Mouse (Mus musculus): ENCODE measurements around the gene Ndufaf1. TPM values are rescaled to one million over a fixed set of nuclear protein-coding genes. Genes with fewer than 3 reads are reported as not detected.
"Not testable (repeated sequence)": the region's sequence is repeated elsewhere in the genome, so short reads cannot be mapped to it uniquely, and the experiment has no call there.

Gene Ndufaf1
- polyA plus RNA-seq, 1 experiment from 2014 or later, result 50.7 TPM

DNA sequence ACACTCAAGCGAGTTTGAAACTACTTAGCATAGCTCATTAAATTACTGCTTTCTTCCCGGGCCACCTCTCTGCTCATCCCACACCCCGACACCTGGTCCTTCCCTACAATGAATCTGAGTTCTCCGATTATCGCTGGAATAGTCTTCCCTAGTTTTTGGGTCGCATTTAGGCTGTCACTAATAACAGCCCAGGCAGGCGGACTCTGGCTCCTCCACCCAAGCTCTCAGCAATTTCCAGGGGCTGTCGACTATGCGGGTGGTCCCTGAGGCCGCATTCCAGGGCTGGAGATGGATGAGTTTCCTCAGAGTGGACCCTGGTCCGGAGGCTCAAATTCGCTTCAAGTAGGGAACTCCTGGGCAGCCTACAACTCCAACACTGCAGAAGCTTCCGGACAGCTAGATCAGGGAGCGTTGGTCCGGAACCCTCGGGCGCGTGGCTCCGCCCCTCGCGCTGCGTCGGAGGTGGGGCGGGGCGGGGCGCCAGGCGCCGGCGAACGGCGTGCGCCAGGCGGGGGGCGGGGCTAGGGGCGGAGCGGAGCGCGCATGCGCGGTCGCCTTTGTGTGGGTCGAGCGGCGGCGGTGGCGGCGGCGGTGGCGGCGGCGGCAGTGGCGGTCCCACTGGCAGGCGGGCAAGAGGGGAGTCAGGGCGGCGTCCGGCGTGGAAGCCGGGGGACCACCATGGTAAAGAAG, 12.0 kb upstream of the Ndufaf1 start, which contains the start of gene Rtf1:
Rtf1 (plus strand) TSS at position 544 of the 690 bp plus-strand sequence.
- peak within 1 kb of the TSS; percentile 100 for H3K4me3 ChIP-seq
- H3K27ac ChIP-seq, result peak within 1 kb of the TSS; percentile 87
- no peaks in the 10 kb centered on the region for H3K9me3 ChIP-seq
- peak; percentile 97 for ATAC-seq (ENCODE audit: low FRiP score, low read depth)
- peak within 1 kb of the TSS; percentile 90 for H3K4me2 ChIP-seq (replicated peaks)
- WGBS, result under 1% methylated on average over 40 of the region's 58 CpGs
- peaks cover 18% of the 10 kb centered on the region for H3K4me1 ChIP-seq
- H3K27me3 ChIP-seq, result no peaks in the 10 kb centered on the region
- H3K36me3 ChIP-seq, result peaks cover 1% of the 10 kb centered on the region; the same call in 1 of the 2 replicates
- peak within 1 kb of the TSS; percentile 98 for H3K9ac ChIP-seq

DNA sequence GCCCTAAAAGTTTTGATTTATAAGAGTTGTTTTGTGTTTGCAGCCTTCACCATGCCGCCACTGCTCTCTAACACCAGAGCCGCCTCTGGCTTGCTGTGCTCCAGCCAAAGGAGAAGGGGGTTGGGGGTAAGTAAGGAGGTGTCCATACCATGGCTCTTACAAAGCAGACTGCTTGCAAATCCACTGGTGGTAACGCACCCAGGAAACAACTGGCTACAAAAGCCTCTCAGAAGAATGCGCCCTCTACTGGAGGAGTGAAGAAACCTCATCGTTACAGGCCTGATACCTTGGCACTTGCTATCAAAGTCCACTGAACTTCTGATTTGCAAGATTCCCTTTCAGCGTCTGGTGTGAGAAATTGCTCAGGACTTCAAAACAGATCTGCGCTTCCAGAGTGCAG, 6.4 kb upstream of the Ndufaf1 start:
- Histone ChIP-seq H3K4me3 (no peak overlapping the region), H3K27me3 (no peaks in the 10 kb centered on the region), H3K4me2 (replicated peaks) (no peak overlapping the region), H3K36me3 (no peaks in the 10 kb centered on the region), H3K9ac (no peak overlapping the region), H3K27ac (no peak overlapping the region), H3K9me3 (no peaks in the 10 kb centered on the region), H3K4me1 (peaks cover 3% of the 10 kb centered on the region)
- 14% methylated on average over 7 of the region's 7 CpGs for WGBS
- ATAC-seq (ENCODE audit: low FRiP score, low read depth), result no peak

DNA sequence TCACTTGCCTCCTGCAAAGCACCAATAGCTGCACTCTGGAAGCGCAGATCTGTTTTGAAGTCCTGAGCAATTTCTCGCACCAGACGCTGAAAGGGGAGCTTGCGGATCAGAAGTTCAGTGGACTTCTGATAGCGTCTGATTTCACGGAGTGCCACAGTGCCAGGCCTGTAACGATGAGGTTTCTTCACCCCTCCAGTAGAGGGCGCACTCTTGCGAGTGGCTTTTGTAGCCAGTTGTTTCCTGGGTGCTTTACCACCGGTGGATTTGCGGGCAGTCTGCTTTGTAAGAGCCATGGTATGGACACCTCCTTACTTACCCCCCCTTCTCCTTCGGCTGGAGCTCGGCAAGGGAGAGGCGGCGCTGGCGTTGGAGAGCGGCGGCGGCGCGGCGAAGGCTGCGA, 3.1 kb upstream of the Ndufaf1 start:
- H3K36me3 ChIP-seq, H3K27me3 ChIP-seq: not testable (repeated sequence)
- 71% methylated on average over 22 of the region's 23 CpGs for WGBS

DNA sequence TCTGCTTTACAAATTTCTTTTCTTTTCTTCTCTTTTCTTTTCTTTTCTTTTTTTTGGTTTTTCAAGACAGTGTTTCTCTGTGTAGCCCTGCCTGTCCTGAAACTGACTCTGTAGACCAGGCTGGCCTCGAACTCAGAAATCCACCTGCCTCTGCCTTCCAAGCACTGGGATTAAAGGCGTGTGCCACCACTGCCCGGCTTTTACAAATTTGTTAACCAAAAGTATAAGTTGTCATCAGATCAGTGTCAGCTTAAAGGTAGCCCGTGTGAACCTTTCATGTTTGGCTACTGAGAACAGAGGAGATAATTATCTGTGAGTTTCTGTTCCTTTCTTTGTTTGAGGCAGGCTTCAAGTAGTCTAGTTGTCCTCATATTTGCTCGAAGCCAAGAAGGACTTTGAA, 18.4 kb downstream of the Ndufaf1 start:
- Histone ChIP-seq H3K36me3 (peaks cover 86% of the 10 kb centered on the region), H3K27ac (no peak overlapping the region), H3K27me3 (no peaks in the 10 kb centered on the region), H3K4me2 (replicated peaks) (no peak overlapping the region), H3K4me3 (no peak overlapping the region), H3K9me3 (no peaks in the 10 kb centered on the region), H3K9ac (no peak overlapping the region), H3K4me1 (no peaks in the 10 kb centered on the region)
- ATAC-seq (ENCODE audit: low FRiP score, low read depth), result no peak
- 93% methylated on average over 5 of the region's 5 CpGs for WGBS

More for the DNA sequence above, 3.1 kb upstream of the Ndufaf1 start:
- not testable (repeated sequence) for H3K9me3 ChIP-seq; H3K4me2 ChIP-seq (replicated peaks); H3K4me1 ChIP-seq; ATAC-seq (ENCODE audit: low FRiP score, low read depth); H3K4me3 ChIP-seq; H3K9ac ChIP-seq; H3K27ac ChIP-seq

DNA sequence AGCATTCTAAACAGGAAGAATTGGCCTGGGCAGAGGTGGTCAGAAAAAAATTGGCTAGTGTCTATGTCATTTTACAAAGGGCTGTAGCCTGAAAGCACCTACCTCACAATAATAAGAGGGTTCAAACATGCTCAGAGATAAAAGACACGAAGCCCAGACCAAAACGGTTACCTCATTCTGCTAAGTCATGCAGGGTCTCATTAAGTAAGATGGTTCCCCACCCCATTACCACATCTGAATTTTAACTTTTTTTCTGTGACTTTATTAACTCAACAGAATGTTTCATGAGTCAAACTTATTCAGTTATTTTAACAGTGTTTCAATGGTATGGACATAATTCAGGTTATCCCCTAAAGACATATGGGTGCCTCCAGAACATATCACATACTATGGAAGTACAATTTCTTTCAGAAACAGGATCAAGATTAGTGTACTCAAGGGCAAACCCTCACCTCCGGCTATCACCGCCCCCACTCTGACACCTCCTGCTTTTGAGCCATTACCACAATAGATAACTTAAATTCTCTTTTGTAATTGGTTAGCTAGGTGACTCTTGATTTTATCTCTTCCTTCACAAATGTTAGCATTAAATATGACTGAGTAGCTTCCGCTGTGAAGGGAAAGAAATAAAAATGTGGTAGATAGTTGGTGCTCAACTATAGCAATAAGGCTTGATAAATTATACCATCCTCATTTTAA, 21.3 kb downstream of the Ndufaf1 start:
- H3K4me2 ChIP-seq (replicated peaks), result no peak overlapping the region
- no peaks in the 10 kb centered on the region for H3K4me1 ChIP-seq
- no peak overlapping the region for H3K27ac ChIP-seq
- ATAC-seq (ENCODE audit: low FRiP score, low read depth), result no peak
- no peak overlapping the region for H3K4me3 ChIP-seq
- H3K9me3 ChIP-seq, result no peaks in the 10 kb centered on the region
- 97% methylated on average over 5 of the region's 5 CpGs for WGBS
- H3K9ac ChIP-seq, result no peak overlapping the region
- peaks cover 88% of the 10 kb centered on the region for H3K36me3 ChIP-seq
- H3K27me3 ChIP-seq, result no peaks in the 10 kb centered on the region

DNA sequence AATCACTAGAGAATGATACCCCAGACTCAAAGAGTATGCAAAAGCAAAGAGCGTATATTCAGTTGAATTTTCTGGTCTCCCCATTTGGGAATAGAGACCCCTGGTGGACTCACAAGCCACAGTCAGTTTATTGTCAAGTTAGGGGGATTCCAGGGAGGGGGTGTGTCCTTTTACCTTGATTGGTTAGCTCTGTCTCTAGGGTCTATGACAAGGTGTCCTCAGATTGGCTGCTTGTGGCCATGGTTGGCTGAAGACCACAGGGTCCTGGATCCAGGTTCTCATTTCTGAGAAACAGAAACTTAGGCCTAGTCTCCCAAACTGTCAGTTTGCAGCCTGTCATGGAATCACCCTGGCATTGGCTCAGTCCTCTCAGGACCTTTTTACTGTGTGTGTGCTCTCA, 25.8 kb downstream of the Ndufaf1 start:
- Histone ChIP-seq H3K9me3 (no peaks in the 10 kb centered on the region), H3K4me1 (no peaks in the 10 kb centered on the region), H3K27me3 (no peaks in the 10 kb centered on the region), H3K27ac (no peak overlapping the region), H3K4me2 (replicated peaks) (no peak overlapping the region), H3K9ac (no peak overlapping the region), H3K36me3 (peaks cover 87% of the 10 kb centered on the region), H3K4me3 (no peak overlapping the region)
- no peak for ATAC-seq (ENCODE audit: low FRiP score, low read depth)
- WGBS, result 73% methylated on average over 1 of the region's 1 CpGs

DNA sequence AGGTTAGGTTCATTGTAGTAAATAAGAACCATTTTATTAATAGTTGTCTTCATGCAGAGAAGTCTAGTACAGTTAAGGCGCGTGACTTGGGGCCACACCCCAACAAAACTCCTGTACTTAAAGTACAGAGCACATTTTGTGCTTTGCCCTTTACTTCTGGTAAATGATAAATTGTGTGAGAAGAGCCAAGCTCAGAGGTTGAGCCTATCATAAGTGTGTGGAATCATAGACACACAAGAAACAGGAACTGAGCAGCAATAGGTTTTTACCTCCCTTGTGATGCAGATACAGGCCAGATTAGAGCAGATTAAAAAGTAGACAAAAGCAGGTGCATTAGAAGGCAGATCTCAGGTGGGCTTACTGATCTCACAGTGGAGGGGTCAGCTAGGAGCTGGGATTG, 41.3 kb downstream of the Ndufaf1 start:
- peaks cover 22% of the 10 kb centered on the region for H3K36me3 ChIP-seq
- no peak overlapping the region for H3K9ac ChIP-seq
- 93% methylated on average over 2 of the region's 2 CpGs for WGBS
- no peak overlapping the region for H3K27ac ChIP-seq
- no peak overlapping the region for H3K4me3 ChIP-seq
- ATAC-seq (ENCODE audit: low FRiP score, low read depth), result no peak
- H3K4me1 ChIP-seq, result peaks cover 26% of the 10 kb centered on the region
- no peaks in the 10 kb centered on the region for H3K9me3 ChIP-seq
- H3K27me3 ChIP-seq, result no peaks in the 10 kb centered on the region
- H3K4me2 ChIP-seq (replicated peaks), result peak overlapping the region; percentile 38

DNA sequence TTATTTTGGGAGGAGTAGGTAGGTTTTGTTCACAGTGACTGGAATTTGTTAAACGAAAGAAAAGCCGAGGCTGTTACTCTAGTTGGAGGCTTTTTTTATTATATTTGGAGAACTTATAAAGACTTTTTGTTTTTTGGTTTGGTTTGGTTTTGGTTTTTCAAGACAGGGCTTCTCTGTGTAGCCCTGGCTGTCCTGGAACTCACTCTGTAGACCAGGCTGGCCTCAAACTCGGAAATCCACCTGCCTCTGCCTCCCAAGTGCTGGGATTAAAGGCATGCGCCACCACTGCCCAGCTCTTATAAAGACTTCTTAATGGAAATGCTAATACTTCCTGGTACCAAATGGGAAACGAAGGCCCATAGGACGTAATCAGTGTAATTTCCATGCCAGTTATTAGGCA, 43.6 kb downstream of the Ndufaf1 start:
- H3K36me3 ChIP-seq; H3K27me3 ChIP-seq; H3K9me3 ChIP-seq; ATAC-seq (ENCODE audit: low FRiP score, low read depth): not testable (repeated sequence)
- Histone ChIP-seq H3K4me1 (peaks cover 26% of the 10 kb centered on the region), H3K9ac (peak overlapping the region; percentile 60), H3K27ac (peak overlapping the region; percentile 28; the same call in 1 of the 2 replicates), H3K4me2 (replicated peaks) (peak overlapping the region; percentile 85), H3K4me3 (peak overlapping the region; percentile 79)
- WGBS, result 10% methylated on average over 6 of the region's 6 CpGs

DNA sequence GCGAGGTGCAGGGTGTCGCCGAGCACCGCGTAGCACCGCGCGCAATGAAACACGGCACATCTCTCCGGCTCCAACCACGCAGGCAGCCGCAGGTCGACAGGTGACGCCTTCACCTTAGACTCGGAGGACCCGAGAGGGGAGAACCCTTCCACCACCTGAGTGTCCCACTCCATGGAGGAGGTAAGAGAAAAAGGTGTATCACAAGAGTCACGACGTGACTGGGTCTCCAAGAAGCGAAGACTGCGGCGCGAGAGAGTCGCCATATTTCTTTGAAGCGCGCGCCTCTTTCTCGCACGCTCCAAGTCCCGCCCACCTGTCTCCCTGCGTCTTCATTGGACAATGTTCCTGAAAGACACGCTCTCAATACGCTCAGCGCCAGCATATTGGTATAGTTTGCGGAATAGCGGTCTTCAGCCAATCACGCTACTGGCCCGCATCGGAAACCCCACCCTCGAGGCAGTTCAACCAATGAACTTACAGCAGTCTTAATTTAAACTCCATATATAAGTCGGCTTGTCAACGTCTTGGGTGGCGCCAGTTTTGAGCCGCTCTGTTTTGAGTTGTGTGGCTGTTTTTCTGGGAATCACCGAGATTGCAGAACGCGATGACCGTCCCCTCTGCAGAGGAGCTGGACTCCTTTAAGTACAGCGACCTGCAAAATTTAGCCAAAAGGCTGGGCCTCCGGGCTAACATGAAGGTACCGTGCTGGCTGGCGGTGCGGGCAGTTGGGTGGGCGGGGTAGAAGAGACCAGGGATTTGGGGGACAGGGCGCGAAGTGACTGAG, 44.2 kb downstream of the Ndufaf1 start, which contains the start of the genes Nusap1 and Oip5:
Nusap1 (plus strand) TSS at position 100 of the 784 bp plus-strand sequence.
Oip5 (minus strand) TSS at position 271 of the 784 bp plus-strand sequence.
- Histone ChIP-seq H3K4me2 (replicated peaks) (peak within 1 kb of the TSS; percentile 85), H3K9ac (peak within 1 kb of the TSS; percentile 75), H3K27ac (peak within 1 kb of the TSS; percentile 28; the same call in 1 of the 2 replicates), H3K36me3 (peaks cover 3% of the 10 kb centered on the region), H3K9me3 (no peaks in the 10 kb centered on the region), H3K4me1 (peaks cover 26% of the 10 kb centered on the region), H3K27me3 (no peaks in the 10 kb centered on the region), H3K4me3 (peak within 1 kb of the TSS; percentile 79)
- peak; percentile 100 for ATAC-seq (ENCODE audit: low FRiP score, low read depth)
- WGBS, result under 1% methylated on average over 55 of the region's 55 CpGs

DNA sequence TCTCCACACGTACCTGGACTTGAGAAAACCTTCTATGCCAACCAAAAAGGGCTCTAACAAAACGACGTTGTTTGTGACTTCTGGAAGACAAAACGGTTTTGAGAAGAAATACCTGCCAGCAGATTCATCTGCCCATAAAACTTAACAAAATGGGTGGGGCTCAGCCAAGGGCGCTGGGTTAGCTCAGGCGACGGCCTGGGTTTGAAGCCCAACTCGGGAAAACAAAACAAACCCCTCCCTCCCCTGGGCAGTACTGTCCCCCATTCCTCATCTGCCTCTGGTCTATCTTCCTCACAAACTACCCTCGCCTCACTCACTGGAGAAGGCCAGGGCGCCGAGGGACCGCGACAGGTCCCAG, 44.8 kb downstream of the Ndufaf1 start:
- H3K27ac ChIP-seq, result no peak overlapping the region; the same call in 1 of the 2 replicates
- H3K9me3 ChIP-seq, result no peaks in the 10 kb centered on the region
- no peaks in the 10 kb centered on the region for H3K27me3 ChIP-seq
- H3K36me3 ChIP-seq, result no peaks in the 10 kb centered on the region
- peak overlapping the region; percentile 79 for H3K4me3 ChIP-seq
- under 1% methylated on average over 13 of the region's 13 CpGs for WGBS
- H3K4me2 ChIP-seq (replicated peaks), result peak overlapping the region; percentile 85
- H3K9ac ChIP-seq, result peak overlapping the region; percentile 75
- no peak for ATAC-seq (ENCODE audit: low FRiP score, low read depth)
- H3K4me1 ChIP-seq, result peaks cover 26% of the 10 kb centered on the region

DNA sequence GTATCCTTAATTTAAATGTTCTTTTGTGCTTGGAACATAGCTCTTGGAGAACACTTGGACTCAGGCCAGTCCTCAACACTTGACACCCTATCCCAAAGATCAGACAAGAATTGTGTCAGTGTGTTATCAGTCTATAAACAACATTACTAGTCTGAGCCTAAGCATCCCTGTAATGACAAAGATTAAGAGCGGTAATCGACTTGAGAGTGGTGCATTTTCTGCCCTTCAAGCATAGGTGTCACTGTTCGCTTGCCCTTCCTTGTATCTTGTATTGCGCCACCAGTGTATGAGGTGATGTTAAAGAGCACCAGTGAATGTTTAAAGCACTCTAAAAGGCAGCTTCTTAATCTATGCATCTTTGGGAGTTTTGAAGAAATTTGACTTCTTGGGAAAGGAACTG, 55.6 kb downstream of the Ndufaf1 start:
- 95% methylated on average over 4 of the region's 4 CpGs for WGBS
- H3K27ac ChIP-seq, result no peak overlapping the region
- no peaks in the 10 kb centered on the region for H3K27me3 ChIP-seq
- no peak for ATAC-seq (ENCODE audit: low FRiP score, low read depth)
- H3K9me3 ChIP-seq, result no peaks in the 10 kb centered on the region
- H3K36me3 ChIP-seq, result peaks cover 74% of the 10 kb centered on the region
- no peak overlapping the region for H3K9ac ChIP-seq
- no peaks in the 10 kb centered on the region for H3K4me1 ChIP-seq
- no peak overlapping the region for H3K4me3 ChIP-seq
- H3K4me2 ChIP-seq (replicated peaks), result no peak overlapping the region
